Mouse (Mus musculus): ENCODE data around the gene Sema4d.

GRCm38 (mm10) chr13:51805634-51806033 lies 12.1 kb upstream of the Sema4d start:
- TF ChIP-seq GATA1 (IDR thresholded peaks at IDR 0.05; ENCODE audit: low read length): no peak
- TF ChIP-seq TAL1 (IDR thresholded peaks at IDR 0.05; ENCODE audit: low read length): no peak
